In genomic region chr11:65820280-65820679, GRCm38 (mm10) we compare ENCODE assay signal across 9 mouse cellular contexts. TPM values are rescaled to one million over a fixed set of nuclear protein-coding genes. Genes with fewer than 3 reads are reported as not detected.
DNase-seq lines count a peak whose midpoint lies in the region; ATAC-seq and TF ChIP-seq lines count a peak whose summit lies in the region.
"Had no signal": no experiment of that assay in that cellular context is flagged by ENCODE, and none has a peak within 500 bp of the region (broad histone marks: within the 10 kb centered on the region; RNA-seq: fewer than 3 reads in every experiment).

No protein-coding gene starts in this region.

- no peak overlapping the region for H3K4me2 ChIP-seq in lung, embryonic 14.5 days
- no peak overlapping the region for H3K4me2 ChIP-seq in neural tube, embryonic 15.5 days
- H3K4me2 ChIP-seq: limb, embryonic 15.5 days had no signal

- H3K9me3 ChIP-seq in lung, embryonic 14.5 days (ENCODE audit: low read depth, low read length), result no peaks in the 10 kb centered on the region
- H3K9me3 ChIP-seq in neural tube, embryonic 15.5 days (replicated peaks), result no peaks in the 10 kb centered on the region
- H3K9me3 ChIP-seq: limb, embryonic 15.5 days had no signal

- H3K4me3 ChIP-seq in lung, embryonic 14.5 days (ENCODE audit: low read depth, low read length), result no peak overlapping the region
- H3K4me3 ChIP-seq in neural tube, embryonic 15.5 days (replicated peaks), result no peak overlapping the region
- H3K4me3 ChIP-seq: limb, embryonic 15.5 days had no signal

- peak; percentile 28 to 37 for DNase-seq in cerebellum, postnatal 14 days
- no peak for DNase-seq in cerebellum, postnatal 4 days (ENCODE audit: low spot score in 2 of 2)
- peak; percentile 53 for DNase-seq in lung, embryonic 14.5 days
- no peak for DNase-seq in lung, postnatal 4 days
- DNase-seq in kidney, adult 9 months, result peak; percentile 33
- DNase-seq in c-Kit-positive CD71-positive TER-119-positive erythroid progenitor cells, embryonic 14.5 days (ENCODE audit: low spot score), result no peak

- H3K9ac ChIP-seq in lung, embryonic 14.5 days, result no peak overlapping the region
- H3K9ac ChIP-seq in neural tube, embryonic 15.5 days (replicated peaks), result no peak overlapping the region
- H3K9ac ChIP-seq: limb, embryonic 15.5 days had no signal

- WGBS in lung, embryonic 14.5 days, result 69% methylated on average over 5 of the region's 5 CpGs
- WGBS in neural tube, embryonic 15.5 days, result 73% methylated on average over 5 of the region's 5 CpGs

- TF ChIP-seq CTCF in lung, embryonic 14.5 days (IDR thresholded peaks at IDR 0.05; ENCODE audit: low read depth), result peak; percentile 56

- H3K36me3 ChIP-seq in lung, embryonic 14.5 days (ENCODE audit: insufficient read depth), result peaks cover 42% of the 10 kb centered on the region
- peaks cover 41% of the 10 kb centered on the region for H3K36me3 ChIP-seq in neural tube, embryonic 15.5 days

- H3K27ac ChIP-seq in lung, embryonic 14.5 days (ENCODE audit: low read depth), result no peak overlapping the region
- H3K27ac ChIP-seq in neural tube, embryonic 15.5 days (replicated peaks), result no peak overlapping the region
- H3K27ac ChIP-seq: limb, embryonic 15.5 days had no signal

- peak; percentile 47; the same call in 1 of the 2 replicates for ATAC-seq in lung, embryonic 14.5 days (ENCODE audit: insufficient read depth)
- ATAC-seq in neural tube, embryonic 15.5 days (ENCODE audit: low FRiP score), result peak; percentile 74; the same call in 1 of the 2 replicates
- no peak for ATAC-seq in erythroblast, adult 5-6 weeks (replicated peaks; ENCODE audit: low FRiP score, poor library complexity, severe bottlenecking)

- no peaks in the 10 kb centered on the region for H3K4me1 ChIP-seq in lung, embryonic 14.5 days (ENCODE audit: insufficient read depth)
- H3K4me1 ChIP-seq in neural tube, embryonic 15.5 days, result peaks cover 3% of the 10 kb centered on the region; the same call in 1 of the 2 replicates

- no peaks in the 10 kb centered on the region for H3K27me3 ChIP-seq in lung, embryonic 14.5 days (ENCODE audit: insufficient read depth, low read length)
- H3K27me3 ChIP-seq in neural tube, embryonic 15.5 days (replicated peaks), result no peaks in the 10 kb centered on the region
- H3K27me3 ChIP-seq: limb, embryonic 15.5 days had no signal

RNA-seq across cellular contexts. Expression of gene Zkscan6, which starts 13.3 kb away (rescaled TPM):
- 10.8 and 13.0 TPM in 2 replicates for polyA plus RNA-seq in lung, embryonic 14.5 days (2014; fragmentation: Nextera tagmentation; extraction: Ambion mirVana)
- polyA plus RNA-seq in neural tube, embryonic 15.5 days (2015; fragmentation: Nextera tagmentation; extraction: Ambion mirVana), result 16.4 and 18.0 TPM in 2 replicates
- 2.1 and 2.5 TPM in 2 replicates for total RNA-seq in erythroblast, adult 5-6 weeks (2015; ENCODE audit: low replicate concordance)
- 5.2 and 9.6 TPM in 2 replicates for total RNA-seq in erythroblast, adult 5-6 weeks (2017; ENCODE audit: low replicate concordance)

RNA-seq across cellular contexts. Expression of gene Map2k4, which starts 32.2 kb away (rescaled TPM):
- polyA plus RNA-seq in lung, embryonic 14.5 days (2014; fragmentation: Nextera tagmentation; extraction: Ambion mirVana), result 71.5 and 74.8 TPM in 2 replicates
- 109 TPM in 2 replicates for polyA plus RNA-seq in neural tube, embryonic 15.5 days (2015; fragmentation: Nextera tagmentation; extraction: Ambion mirVana)
- 19.4 and 33.9 TPM in 2 replicates for total RNA-seq in erythroblast, adult 5-6 weeks (2015; ENCODE audit: low replicate concordance)
- total RNA-seq in erythroblast, adult 5-6 weeks (2017; ENCODE audit: low replicate concordance), result 12.8 and 17.2 TPM in 2 replicates

Comparison
In these comparisons a context has a peak if more than half of its experiments do, and no peak if none do; other contexts are left out.
1. DNase-seq: peak in cerebellum, postnatal 14 days (2 of 2), lung, embryonic 14.5 days (single experiment) and kidney, adult 9 months (single experiment); none in cerebellum, postnatal 4 days (0 of 2), lung, postnatal 4 days (0 of 2) and c-Kit-positive CD71-positive TER-119-positive erythroid progenitor cells, embryonic 14.5 days (single experiment).